Mouse (Mus musculus): ENCODE results near the gene Aqp1. TPM values are rescaled to one million over a fixed set of nuclear protein-coding genes. Genes with fewer than 3 reads are reported as not detected.

The Aqp1 gene
- polyA plus RNA-seq, 1 experiment: 50.9 TPM

DNA sequence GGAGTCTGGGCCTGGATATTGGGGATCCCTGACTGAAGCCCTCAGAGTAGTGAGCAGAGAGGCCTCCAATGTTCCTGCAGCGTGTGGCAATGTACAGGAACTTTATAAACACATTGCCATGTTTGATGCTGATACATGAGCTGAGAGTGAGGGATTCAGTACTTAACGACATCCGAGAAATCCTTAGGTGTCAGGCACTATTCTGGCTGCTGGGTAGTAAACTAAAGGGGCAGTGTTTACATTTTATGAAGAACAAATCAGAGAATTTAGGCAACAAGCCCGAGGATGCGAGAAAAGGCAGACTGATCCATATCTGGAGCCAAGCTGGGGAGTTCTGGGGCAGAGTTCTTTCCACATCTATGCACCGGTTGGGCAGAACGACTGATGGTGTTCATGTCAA lies 19.3 kb downstream of the Aqp1 start:
- Histone ChIP-seq H3K4me3 (ENCODE audit: insufficient read depth, low read length) (no peak overlapping the region), H3K4me1 (ENCODE audit: control insufficient read depth, insufficient read depth, low read length) (no peaks in the 10 kb centered on the region), H3K27ac (ENCODE audit: insufficient read depth, low read length) (no peak overlapping the region)
- TF ChIP-seq CTCF (IDR thresholded peaks at IDR 0.05; ENCODE audit: borderline replicate concordance, insufficient read depth, low read length): no peak
- no peak for TF ChIP-seq POLR2A (IDR thresholded peaks at IDR 0.05; ENCODE audit: low read depth, low read length)

DNA sequence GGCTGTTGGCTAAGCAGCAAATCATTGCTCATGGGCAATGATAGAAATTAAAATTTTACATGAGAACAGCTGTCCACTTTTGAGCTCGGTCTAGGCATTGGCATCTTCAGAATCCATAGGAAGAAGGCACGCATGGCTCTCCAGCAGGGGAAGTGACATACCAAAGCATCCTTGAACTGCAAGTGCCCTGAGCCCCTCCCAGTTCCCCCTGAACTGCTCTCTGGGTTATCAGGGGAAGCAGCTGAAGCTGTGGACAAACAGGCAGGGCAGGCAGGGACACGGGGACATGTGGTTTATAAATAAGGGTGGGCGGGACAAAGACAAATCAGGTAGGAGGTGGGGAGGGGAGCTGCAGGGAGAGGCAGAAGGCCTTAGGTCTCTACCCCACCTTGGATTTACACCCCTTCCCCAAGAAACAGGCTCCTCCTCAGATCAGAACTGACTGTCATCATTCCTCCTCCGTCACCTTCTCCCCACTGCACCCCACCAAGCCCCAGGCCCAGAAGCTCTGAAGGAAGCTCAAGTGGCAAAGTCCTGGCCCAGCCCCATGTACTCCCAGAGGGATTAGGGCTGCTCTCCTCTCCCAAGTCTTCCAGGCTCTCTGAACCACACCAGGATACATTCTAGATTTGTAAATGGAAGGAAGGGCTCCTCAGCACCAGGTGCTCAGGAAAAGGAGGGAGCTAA lies 19.9 kb downstream of the Aqp1 start:
- H3K27ac ChIP-seq (ENCODE audit: insufficient read depth, low read length): no peak overlapping the region

DNA sequence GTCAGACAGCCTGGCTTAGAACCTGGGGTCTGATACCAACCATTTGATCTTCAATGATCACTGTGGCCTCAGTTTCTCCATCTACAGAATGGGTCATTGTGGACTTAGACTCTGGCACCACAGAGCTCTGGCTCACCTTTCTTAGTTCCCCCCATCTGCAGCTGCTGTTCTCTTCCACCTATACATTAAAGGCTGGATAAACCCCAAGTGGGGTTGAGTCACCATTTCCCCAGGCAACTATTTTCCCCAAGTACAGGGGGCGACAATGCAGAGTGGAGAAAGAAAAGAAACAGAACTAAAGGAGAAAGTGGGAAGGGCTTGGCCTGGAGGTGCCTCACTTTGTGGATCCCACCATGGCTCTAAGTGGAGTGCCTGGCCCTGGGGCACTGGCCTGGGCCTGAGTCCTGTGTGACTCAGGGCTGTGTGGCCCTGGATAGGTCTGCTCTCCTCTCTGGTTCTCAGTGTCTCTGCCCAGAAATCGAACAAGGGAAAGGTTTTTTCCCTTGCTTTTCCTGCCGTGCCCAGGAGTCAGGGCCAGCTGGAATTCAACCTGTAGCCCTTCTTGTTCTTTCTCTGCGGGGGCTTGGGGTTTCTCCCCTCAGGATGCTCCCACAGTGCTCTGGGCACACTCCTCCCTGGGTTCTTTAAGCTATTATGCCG lies 20.9 kb downstream of the Aqp1 start:
- H3K4me1 ChIP-seq (ENCODE audit: control insufficient read depth, insufficient read depth, low read length): no peaks in the 10 kb centered on the region
- TF ChIP-seq CTCF (IDR thresholded peaks at IDR 0.05; ENCODE audit: borderline replicate concordance, insufficient read depth, low read length) (no peak), POLR2A (IDR thresholded peaks at IDR 0.05; ENCODE audit: low read depth, low read length) (no peak)

More for the DNA sequence above, 19.9 kb downstream of the Aqp1 start:
- H3K4me3 ChIP-seq (ENCODE audit: insufficient read depth, low read length): no peak overlapping the region
- TF ChIP-seq POLR2A (IDR thresholded peaks at IDR 0.05; ENCODE audit: low read depth, low read length): no peak
- TF ChIP-seq CTCF (IDR thresholded peaks at IDR 0.05; ENCODE audit: borderline replicate concordance, insufficient read depth, low read length): no peak
- no peaks in the 10 kb centered on the region for H3K4me1 ChIP-seq (ENCODE audit: control insufficient read depth, insufficient read depth, low read length)

DNA sequence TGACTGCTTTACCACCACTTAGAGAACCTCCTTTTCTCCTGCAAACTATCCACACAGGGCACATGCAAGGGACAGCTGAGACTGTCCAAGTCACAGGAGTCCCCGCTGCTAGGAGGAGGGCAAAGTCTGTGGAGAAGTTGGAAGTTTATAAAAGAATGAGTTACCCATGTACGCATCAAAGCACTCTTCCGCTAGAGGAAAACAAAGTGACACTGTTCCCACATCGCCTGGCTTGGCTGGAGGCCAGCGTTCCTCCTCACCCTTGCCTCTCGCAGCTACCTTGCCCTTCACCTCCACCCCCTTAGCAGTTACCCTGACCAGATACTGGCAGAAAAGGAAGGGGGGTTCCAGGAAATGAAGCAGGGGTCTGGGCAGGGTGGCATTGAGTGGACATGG lies 21.4 kb downstream of the Aqp1 start:
- Histone ChIP-seq H3K4me3 (ENCODE audit: insufficient read depth, low read length) (no peak overlapping the region), H3K27ac (ENCODE audit: insufficient read depth, low read length) (no peak overlapping the region), H3K4me1 (ENCODE audit: control insufficient read depth, insufficient read depth, low read length) (no peaks in the 10 kb centered on the region)
- TF ChIP-seq CTCF (IDR thresholded peaks at IDR 0.05; ENCODE audit: borderline replicate concordance, insufficient read depth, low read length) (no peak), POLR2A (IDR thresholded peaks at IDR 0.05; ENCODE audit: low read depth, low read length) (no peak)

More for the DNA sequence above, 20.9 kb downstream of the Aqp1 start:
- Histone ChIP-seq H3K27ac (ENCODE audit: insufficient read depth, low read length) (no peak overlapping the region), H3K4me3 (ENCODE audit: insufficient read depth, low read length) (no peak overlapping the region)

DNA sequence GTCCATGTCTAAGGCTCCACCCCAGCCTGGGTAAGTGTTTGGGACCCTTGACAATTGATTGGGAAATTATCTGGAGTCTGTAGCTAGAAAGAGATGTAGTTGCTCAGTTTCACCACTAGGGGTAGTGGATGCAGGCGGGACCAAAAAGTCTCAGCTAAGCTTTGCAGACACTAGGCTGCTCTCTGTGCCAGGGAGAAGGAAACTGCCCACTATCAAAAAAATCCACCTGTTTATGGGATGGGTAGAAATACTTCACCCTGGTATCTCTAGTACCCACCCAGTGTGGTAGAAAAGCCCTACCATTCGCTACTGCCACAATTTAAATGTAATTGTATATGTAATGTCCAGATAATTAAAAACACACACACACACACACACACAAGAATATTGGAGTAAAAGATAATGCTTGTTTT lies 22.5 kb downstream of the Aqp1 start:
- Histone ChIP-seq H3K4me1 (ENCODE audit: control insufficient read depth, insufficient read depth, low read length) (no peaks in the 10 kb centered on the region), H3K27ac (ENCODE audit: insufficient read depth, low read length) (no peak overlapping the region), H3K4me3 (ENCODE audit: insufficient read depth, low read length) (no peak overlapping the region)
- TF ChIP-seq POLR2A (IDR thresholded peaks at IDR 0.05; ENCODE audit: low read depth, low read length) (no peak), CTCF (IDR thresholded peaks at IDR 0.05; ENCODE audit: borderline replicate concordance, insufficient read depth, low read length) (no peak)

DNA sequence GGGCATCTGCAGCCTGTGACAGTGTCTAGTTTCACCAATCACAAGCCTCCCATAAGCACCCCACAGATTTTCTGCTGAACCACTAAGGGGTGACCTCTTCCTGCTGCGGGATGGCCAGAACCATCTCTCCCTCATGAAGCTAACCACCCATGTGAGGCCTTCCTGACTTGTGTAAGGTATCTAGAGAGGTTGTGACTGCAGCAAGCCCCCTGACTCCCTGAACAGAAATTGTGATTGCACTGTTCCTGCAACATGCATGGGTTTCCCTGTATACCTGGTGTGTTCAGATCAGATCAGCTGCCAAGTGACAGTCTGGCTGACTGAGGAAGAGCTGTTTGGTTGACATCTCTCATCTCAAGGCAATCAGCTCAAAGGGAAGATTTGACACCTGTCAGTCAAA lies 26.4 kb downstream of the Aqp1 start:
- Histone ChIP-seq H3K27ac (ENCODE audit: insufficient read depth, low read length) (no peak overlapping the region), H3K4me3 (ENCODE audit: insufficient read depth, low read length) (no peak overlapping the region), H3K4me1 (ENCODE audit: control insufficient read depth, insufficient read depth, low read length) (no peaks in the 10 kb centered on the region)
- TF ChIP-seq POLR2A (IDR thresholded peaks at IDR 0.05; ENCODE audit: low read depth, low read length) (no peak), CTCF (IDR thresholded peaks at IDR 0.05; ENCODE audit: borderline replicate concordance, insufficient read depth, low read length) (no peak)

DNA sequence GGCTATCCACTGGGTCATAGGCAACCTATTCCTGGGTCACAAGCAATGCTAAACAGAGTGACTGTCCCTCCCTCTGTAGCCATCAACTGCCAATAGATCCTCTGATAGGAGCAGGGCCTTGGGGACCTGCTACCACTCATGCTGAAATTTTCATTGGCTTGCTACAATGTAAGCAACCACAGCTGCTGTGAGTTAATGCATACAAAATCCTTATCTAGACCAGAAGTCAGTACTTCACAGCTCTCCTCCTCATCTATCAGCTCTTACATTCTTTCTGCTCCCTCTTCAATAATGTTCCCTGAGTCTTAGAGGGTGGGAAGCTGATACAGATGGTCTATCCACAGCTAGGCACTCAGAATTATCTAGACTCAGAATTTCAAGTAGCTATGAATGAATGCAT lies 30.9 kb downstream of the Aqp1 start:
- Histone ChIP-seq H3K4me3 (ENCODE audit: insufficient read depth, low read length) (no peak overlapping the region), H3K27ac (ENCODE audit: insufficient read depth, low read length) (no peak overlapping the region), H3K4me1 (ENCODE audit: control insufficient read depth, insufficient read depth, low read length) (no peaks in the 10 kb centered on the region)
- TF ChIP-seq POLR2A (IDR thresholded peaks at IDR 0.05; ENCODE audit: low read depth, low read length): no peak
- TF ChIP-seq CTCF (IDR thresholded peaks at IDR 0.05; ENCODE audit: borderline replicate concordance, insufficient read depth, low read length): no peak

DNA sequence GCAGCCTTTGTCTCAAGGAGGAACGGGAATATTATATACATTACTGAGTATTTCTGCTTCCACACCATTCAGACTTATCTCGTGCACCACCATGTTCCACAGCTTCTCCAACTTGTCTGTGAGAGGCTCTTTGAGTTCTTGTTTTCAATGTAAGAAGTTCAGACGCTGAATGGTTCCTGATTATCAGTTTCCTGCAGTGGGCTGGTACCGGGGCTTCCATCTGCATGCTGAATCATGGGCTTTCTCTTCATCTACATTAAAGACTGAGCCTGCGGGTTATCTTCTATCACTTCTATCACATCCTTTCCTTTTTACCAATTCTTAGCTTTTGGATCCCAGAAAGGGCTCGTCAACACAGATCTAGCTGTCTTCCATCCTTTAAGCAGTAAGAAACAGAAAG lies 34.6 kb downstream of the Aqp1 start:
- Histone ChIP-seq H3K27ac (ENCODE audit: insufficient read depth, low read length) (no peak overlapping the region), H3K4me3 (ENCODE audit: insufficient read depth, low read length) (no peak overlapping the region), H3K4me1 (ENCODE audit: control insufficient read depth, insufficient read depth, low read length) (no peaks in the 10 kb centered on the region)
- TF ChIP-seq POLR2A (IDR thresholded peaks at IDR 0.05; ENCODE audit: low read depth, low read length) (no peak), CTCF (IDR thresholded peaks at IDR 0.05; ENCODE audit: borderline replicate concordance, insufficient read depth, low read length) (no peak)

DNA sequence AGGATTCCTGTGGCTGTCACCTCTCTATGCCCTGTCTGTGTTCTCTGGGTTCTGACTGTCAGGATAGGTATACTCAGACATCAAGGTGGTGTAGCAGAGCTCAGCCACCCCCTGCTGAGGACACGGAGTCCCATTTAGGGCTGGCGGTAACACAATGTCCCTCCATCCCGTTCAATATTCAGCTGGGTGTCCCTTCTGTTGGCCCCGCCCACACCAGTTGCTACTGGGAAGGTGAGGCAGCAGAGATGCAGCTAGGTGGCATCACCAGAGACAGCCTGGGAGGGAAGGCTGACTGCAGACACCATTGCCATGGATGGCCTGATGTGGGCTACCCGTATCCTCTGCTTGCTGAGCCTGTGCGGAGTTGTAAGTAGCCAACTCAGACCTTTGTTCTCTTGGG lies 39.8 kb downstream of the Aqp1 start, which contains the start of gene Ghrhr:
Gene Ghrhr, plus strand, starts transcription at position 220 of the 400 bp plus-strand sequence.
- no peak within 1 kb of the TSS for H3K27ac ChIP-seq (ENCODE audit: insufficient read depth, low read length)
- no peaks in the 10 kb centered on the region for H3K4me1 ChIP-seq (ENCODE audit: control insufficient read depth, insufficient read depth, low read length)
- TF ChIP-seq POLR2A (IDR thresholded peaks at IDR 0.05; ENCODE audit: low read depth, low read length): no peak
- TF ChIP-seq CTCF (IDR thresholded peaks at IDR 0.05; ENCODE audit: borderline replicate concordance, insufficient read depth, low read length): no peak
- H3K4me3 ChIP-seq (ENCODE audit: insufficient read depth, low read length): no peak within 1 kb of the TSS

DNA sequence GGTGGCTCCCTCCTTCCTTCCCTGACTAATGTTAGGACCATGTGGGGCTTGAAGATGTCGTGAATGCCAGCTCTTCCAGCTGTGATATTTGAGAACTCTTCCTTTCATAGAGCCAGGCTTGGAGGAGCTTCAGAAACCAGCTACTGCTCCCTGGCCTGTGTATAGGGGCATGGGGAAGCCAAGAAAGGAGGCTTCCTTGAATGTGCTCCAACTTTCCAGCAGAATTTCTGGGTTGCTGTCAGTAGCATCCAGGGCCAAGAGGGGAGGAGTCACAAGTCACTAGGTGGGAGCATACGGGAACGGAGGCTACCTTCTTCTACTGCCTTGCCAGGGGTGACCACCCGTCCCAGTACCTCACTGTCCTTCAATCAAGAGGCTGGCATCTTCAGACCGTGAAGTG lies 40.3 kb downstream of the Aqp1 start:
- Histone ChIP-seq H3K4me3 (ENCODE audit: insufficient read depth, low read length) (no peak overlapping the region), H3K27ac (ENCODE audit: insufficient read depth, low read length) (no peak overlapping the region), H3K4me1 (ENCODE audit: control insufficient read depth, insufficient read depth, low read length) (no peaks in the 10 kb centered on the region)
- TF ChIP-seq POLR2A (IDR thresholded peaks at IDR 0.05; ENCODE audit: low read depth, low read length) (no peak), CTCF (IDR thresholded peaks at IDR 0.05; ENCODE audit: borderline replicate concordance, insufficient read depth, low read length) (no peak)

Measured in embryonic fibroblast, embryonic 13.5 days (primary cell).